Mouse (Mus musculus) megakaryocyte, embryonic 14.5 days (primary cell): ENCODE data around the gene Rmdn2.

ENCODE experiments used
- FLI1 ChIP-seq: IDR thresholded peaks from 2 replicates; pipeline ENCODE4 v1.6.1; 2012; ENCODE audit warnings: low read length, inconsistent platforms, mixed read lengths
- GATA1 ChIP-seq: IDR thresholded peaks from 3 replicates; pipeline ENCODE4 v1.6.1; 2012; ENCODE audit warnings: mixed read lengths, low read length, inconsistent platforms, borderline replicate concordance

DNA sequence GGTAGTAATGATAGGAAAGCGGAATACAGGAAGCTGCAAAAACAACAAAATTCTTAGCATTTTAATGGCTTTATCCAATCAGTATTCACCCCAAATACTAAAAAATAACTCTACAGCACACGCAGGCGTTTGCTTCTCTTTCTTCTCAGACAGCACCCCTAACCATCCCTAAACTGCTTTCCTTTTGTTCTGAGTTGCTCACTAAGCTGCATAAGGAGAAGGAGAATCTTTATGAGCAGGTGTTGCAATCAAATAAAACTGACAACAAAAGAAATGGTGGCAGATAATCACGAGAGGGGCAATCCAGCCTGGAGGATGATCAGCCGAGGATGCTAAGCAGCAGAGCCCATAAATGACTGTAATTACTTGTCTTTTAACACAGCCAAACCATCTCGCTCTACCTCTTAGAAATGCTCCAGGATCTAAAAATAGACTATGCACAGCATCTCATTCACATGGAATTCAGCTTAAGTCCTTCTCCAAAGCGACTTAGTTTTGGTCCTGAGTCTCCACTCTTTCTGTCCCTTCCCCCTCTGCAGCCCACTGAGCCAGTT is 48.5 kb upstream of the Rmdn2 start:
- TF ChIP-seq GATA1 (no peak), FLI1 (no peak)
